Mouse (Mus musculus) limb, embryonic 11.5 days (tissue): ENCODE measurements around the gene Slc7a6os. TPM values are rescaled to one million over a fixed set of nuclear protein-coding genes. Genes with fewer than 3 reads are reported as not detected.

Experiments used
- ATAC-seq: fragments of 200-750 bp; cut with Nextera tagmentation; 2 replicates; pipeline ENCODE4 v1.8.0; 2017; ENCODE audit warnings: low read depth; ENCODE audit not compliant: insufficient number of reproducible peaks, low FRiP score, low TSS enrichment
- DNase-seq: peaks from one replicate; pipeline ENCODE4 v3.0.0-alpha.2; 2015; ENCODE audit warnings: low spot score
- H3K27ac ChIP-seq: fragments of 300-500 bp; sonication (generic); replicated peaks from 2 replicates; pipeline ENCODE4 v1.5.1; 2014; ENCODE audit warnings: low read depth, mild to moderate bottlenecking, low read length
- H3K27me3 ChIP-seq: fragments of 300-500 bp; sonication (generic); 2 replicates; pipeline ENCODE4 v1.6.1; 2014; ENCODE audit warnings: mild to moderate bottlenecking, low read length, mixed read lengths; ENCODE audit not compliant: control insufficient read depth, insufficient read depth
- H3K36me3 ChIP-seq: fragments of 300-500 bp; sonication (generic); 2 replicates; pipeline ENCODE4 v1.6.1; 2014; ENCODE audit warnings: mild to moderate bottlenecking, low read length, moderate library complexity, mixed read lengths; ENCODE audit not compliant: control insufficient read depth, insufficient read depth
- H3K4me1 ChIP-seq: fragments of 300-500 bp; sonication (generic); 2 replicates; pipeline ENCODE4 v1.6.1; 2014; ENCODE audit warnings: low read length, mixed read lengths; ENCODE audit not compliant: control insufficient read depth, insufficient read depth
- H3K4me2 ChIP-seq: fragments of 300-500 bp; sonication (generic); 2 replicates; pipeline ENCODE4 v1.6.1; 2014; ENCODE audit warnings: low read depth, mild to moderate bottlenecking, moderate library complexity; ENCODE audit not compliant: severe bottlenecking
- H3K4me3 ChIP-seq: fragments of 300-500 bp; sonication (generic); 2 replicates; pipeline ENCODE4 v1.5.1; 2014; ENCODE audit warnings: low read depth, low read length
- H3K9ac ChIP-seq: fragments of 300-500 bp; sonication (generic); 2 replicates; pipeline ENCODE4 v1.6.1; 2014; ENCODE audit warnings: mild to moderate bottlenecking, low read length
- H3K9me3 ChIP-seq: fragments of 300-500 bp; sonication (generic); 2 replicates; pipeline ENCODE4 v1.6.1; 2016; ENCODE audit warnings: low read length; ENCODE audit not compliant: control insufficient read depth
- WGBS: fragments of 180-500 bp; shearing (Covaris S2); extraction: QIAGEN DNeasy Blood & Tissue Kit; methylation state at CpG from one replicate; pipeline ENCODE4 v1.1.7; 2014; 5-methylcytosine and 5-hydroxymethylcytosine counted together
- polyA plus RNA-seq: library from polyadenylated mRNA; unstranded; fragments of >200 nt; fragmentation: Nextera tagmentation; extraction: Ambion mirVana; gene quantifications from 2 replicates; pipeline ENCODE4 v1.2.1, GENCODE M21; 2014

The Slc7a6os gene
- polyA plus RNA-seq: 50.8 and 52.9 TPM in 2 replicates

- peak within 1 kb of the TSS; percentile 76 for H3K4me2 ChIP-seq
- DNase-seq (peak; percentile 95), ATAC-seq (peak; percentile 97)
- no peaks in the 10 kb centered on the region for H3K27me3 ChIP-seq
- H3K9me3 ChIP-seq: no peaks in the 10 kb centered on the region
- peak within 1 kb of the TSS; percentile 89 for H3K4me3 ChIP-seq
- H3K9ac ChIP-seq: peak within 1 kb of the TSS; percentile 91
- H3K27ac ChIP-seq: peak within 1 kb of the TSS; percentile 81
- WGBS: under 1% methylated on average over 52 of the region's 52 CpGs
- peaks cover 13% of the 10 kb centered on the region for H3K36me3 ChIP-seq
- H3K4me1 ChIP-seq: peaks cover 10% of the 10 kb centered on the region; the same call in 1 of the 2 replicates
Measured at GRCm38 (mm10) chr8:106210821-106211345, at the start of gene Slc7a6os, which contains the start of gene Prmt7. Gene Slc7a6os, minus strand, starts transcription at chr8:106210935. Gene Prmt7, plus strand, starts transcription at chr8:106210936.

GRCm38 (mm10) chr8:106259579-106260255 lies 49.0 kb upstream of the Slc7a6os start:
- no peak for DNase-seq
- Histone ChIP-seq H3K27ac (no peak overlapping the region), H3K4me1 (no peaks in the 10 kb centered on the region), H3K4me3 (no peak overlapping the region), H3K27me3 (no peaks in the 10 kb centered on the region), H3K9me3 (no peaks in the 10 kb centered on the region), H3K4me2 (no peak overlapping the region), H3K9ac (no peak overlapping the region), H3K36me3 (peaks cover 3% of the 10 kb centered on the region; the same call in 1 of the 2 replicates)
- ATAC-seq: no peak
- 94% methylated on average over 10 of the region's 10 CpGs for WGBS

GRCm38 (mm10) chr8:106258169-106258568 lies 47.4 kb upstream of the Slc7a6os start:
- WGBS: 19% methylated on average over 1 of the region's 1 CpGs
- H3K36me3 ChIP-seq: peaks cover 3% of the 10 kb centered on the region; the same call in 1 of the 2 replicates
- H3K9ac ChIP-seq: no peak overlapping the region
- H3K27ac ChIP-seq: no peak overlapping the region
- H3K27me3 ChIP-seq: no peaks in the 10 kb centered on the region
- DNase-seq (no peak), ATAC-seq (no peak)
- H3K4me1 ChIP-seq: no peaks in the 10 kb centered on the region
- H3K4me2 ChIP-seq: no peak overlapping the region
- H3K9me3 ChIP-seq: no peaks in the 10 kb centered on the region
- H3K4me3 ChIP-seq: no peak overlapping the region

GRCm38 (mm10) chr8:106250186-106250585 lies 39.5 kb upstream of the Slc7a6os start:
- Histone ChIP-seq H3K36me3 (peaks cover 16% of the 10 kb centered on the region), H3K27ac (no peak overlapping the region), H3K4me3 (no peak overlapping the region), H3K9me3 (no peaks in the 10 kb centered on the region), H3K27me3 (no peaks in the 10 kb centered on the region), H3K4me2 (no peak overlapping the region), H3K9ac (no peak overlapping the region), H3K4me1 (no peaks in the 10 kb centered on the region)
- 72% methylated on average over 4 of the region's 4 CpGs for WGBS
- DNase-seq (no peak), ATAC-seq (no peak)

GRCm38 (mm10) chr8:106237106-106237505 lies 26.4 kb upstream of the Slc7a6os start:
- Histone ChIP-seq H3K9me3 (no peaks in the 10 kb centered on the region), H3K27me3 (no peaks in the 10 kb centered on the region), H3K4me1 (no peaks in the 10 kb centered on the region), H3K4me3 (no peak overlapping the region), H3K4me2 (no peak overlapping the region), H3K9ac (no peak overlapping the region), H3K27ac (no peak overlapping the region), H3K36me3 (peaks cover 3% of the 10 kb centered on the region; the same call in 1 of the 2 replicates)
- no peak for DNase-seq
- WGBS: 94% methylated on average over 5 of the region's 5 CpGs
- no peak for ATAC-seq

- Histone ChIP-seq H3K9me3 (no peaks in the 10 kb centered on the region), H3K36me3 (peaks cover 7% of the 10 kb centered on the region; the same call in 1 of the 2 replicates), H3K27ac (no peak overlapping the region), H3K4me3 (no peak overlapping the region), H3K9ac (no peak overlapping the region), H3K4me1 (no peaks in the 10 kb centered on the region), H3K27me3 (no peaks in the 10 kb centered on the region), H3K4me2 (no peak overlapping the region)
- WGBS: 92% methylated on average over 17 of the region's 17 CpGs
- DNase-seq (no peak), ATAC-seq (no peak)
Measured at GRCm38 (mm10) chr8:106234567-106235261, 24.0 kb upstream of the Slc7a6os start.

GRCm38 (mm10) chr8:106232751-106233150 lies 22.0 kb upstream of the Slc7a6os start:
- 73% methylated on average over 3 of the region's 3 CpGs for WGBS
- Histone ChIP-seq H3K27ac (no peak overlapping the region), H3K27me3 (no peaks in the 10 kb centered on the region), H3K9me3 (no peaks in the 10 kb centered on the region), H3K4me3 (no peak overlapping the region), H3K9ac (no peak overlapping the region), H3K36me3 (peaks cover 7% of the 10 kb centered on the region; the same call in 1 of the 2 replicates), H3K4me2 (no peak overlapping the region), H3K4me1 (no peaks in the 10 kb centered on the region)
- no peak for DNase-seq
- no peak for ATAC-seq

GRCm38 (mm10) chr8:106231536-106231935 lies 20.8 kb upstream of the Slc7a6os start:
- Histone ChIP-seq H3K4me1 (no peaks in the 10 kb centered on the region), H3K4me2 (no peak overlapping the region), H3K4me3 (no peak overlapping the region), H3K9me3 (no peaks in the 10 kb centered on the region), H3K9ac (no peak overlapping the region), H3K27me3 (no peaks in the 10 kb centered on the region), H3K36me3 (peaks cover 7% of the 10 kb centered on the region; the same call in 1 of the 2 replicates), H3K27ac (no peak overlapping the region)
- WGBS: 84% methylated on average over 7 of the region's 7 CpGs
- DNase-seq (no peak), ATAC-seq (no peak)
